Mouse (Mus musculus) MEL (cell line): ENCODE data around the gene Ammecr1. TPM values are rescaled to one million over a fixed set of nuclear protein-coding genes. Genes with fewer than 3 reads are reported as not detected.

Experiments used
- DNase-seq: peaks from one replicate; pipeline ENCODE4 v3.0.0; 2011; ENCODE audit warnings: low read depth, low spot score
- H3K27ac ChIP-seq: 2 replicates; pipeline ENCODE4 v1.5.1; 2012; ENCODE audit warnings: low read depth, mild to moderate bottlenecking, control low read depth, low read length, moderate library complexity; ENCODE audit not compliant: control insufficient read depth
- H3K27me3 ChIP-seq, 2 experiments: fragments of 150-350 bp in 1 of 2; sonication (generic) in 1 of 2; 2 replicates each; pipeline ENCODE4 v1.6.1; 2012; ENCODE audit warnings: low read length in 2 of 2, mild to moderate bottlenecking in 2 of 2, improper control_type of control experiment in 1 of 2, moderate library complexity in 1 of 2; ENCODE audit not compliant: insufficient read depth in 2 of 2, control insufficient read depth in 1 of 2
- H3K36me3 ChIP-seq, 2 experiments: 2 replicates each; pipeline ENCODE4 v1.6.1; 2012 to 2014; ENCODE audit warnings: low read length in 2 of 2, improper control_type of control experiment in 1 of 2, inconsistent platforms in 1 of 2, mild to moderate bottlenecking in 1 of 2; ENCODE audit not compliant: insufficient read depth in 2 of 2, control insufficient read depth in 1 of 2
- H3K4me1 ChIP-seq, 2 experiments: fragments of 150-350 bp in 1 of 2; sonication (generic) in 1 of 2; 2 replicates each; pipeline ENCODE4 v1.6.1; 2012; ENCODE audit warnings: low read length in 2 of 2, improper control_type of control experiment in 1 of 2, mild to moderate bottlenecking in 1 of 2; ENCODE audit not compliant: insufficient read depth in 2 of 2, control insufficient read depth in 1 of 2
- H3K4me3 ChIP-seq, 2 experiments: fragments of 150-350 bp in 1 of 2; sonication (generic) in 1 of 2; 2 replicates each; pipeline ENCODE4 v1.5.1; 2012; ENCODE audit warnings: low read depth in 2 of 2, low read length in 2 of 2, mild to moderate bottlenecking in 2 of 2, moderate library complexity in 2 of 2, control low read depth in 1 of 2, improper control_type of control experiment in 1 of 2; ENCODE audit not compliant: control insufficient read depth in 1 of 2, insufficient read depth in 1 of 2
- H3K79me2 ChIP-seq: 2 replicates; pipeline ENCODE4 v1.6.1; 2012; ENCODE audit warnings: mild to moderate bottlenecking, low read length, moderate library complexity; ENCODE audit not compliant: control insufficient read depth, poor library complexity, insufficient read depth
- H3K9ac ChIP-seq: 2 replicates; pipeline ENCODE4 v1.6.1; 2012; ENCODE audit warnings: low read depth, mild to moderate bottlenecking, control low read depth, low read length, moderate library complexity; ENCODE audit not compliant: control insufficient read depth, poor library complexity, severe bottlenecking
- H3K9me3 ChIP-seq: fragments of 150-350 bp; sonication (generic); replicated peaks from 2 replicates; pipeline ENCODE4 v1.6.1; 2012; ENCODE audit warnings: mild to moderate bottlenecking, low read length, improper control_type of control experiment, moderate library complexity; ENCODE audit not compliant: insufficient read depth
- BHLHE40 ChIP-seq: IDR thresholded peaks from 2 replicates; pipeline ENCODE4 v1.6.1; 2012; ENCODE audit warnings: low read depth, mild to moderate bottlenecking, inconsistent platforms, low read length, improper control_type of control experiment, borderline replicate concordance
- CHD2 ChIP-seq: IDR thresholded peaks from 2 replicates; pipeline ENCODE4 v1.6.1; 2011; ENCODE audit warnings: low read length, improper control_type of control experiment
- E2F4 ChIP-seq: IDR thresholded peaks from 2 replicates; pipeline ENCODE4 v1.6.1; 2011; ENCODE audit warnings: low read depth, low read length, improper control_type of control experiment, borderline replicate concordance
- ETS1 ChIP-seq: IDR thresholded peaks from 2 replicates; pipeline ENCODE4 v1.6.1; 2012; ENCODE audit warnings: low read depth, mild to moderate bottlenecking, inconsistent platforms, low read length, improper control_type of control experiment, moderate library complexity
- GATA1 ChIP-seq: IDR thresholded peaks from 2 replicates; pipeline ENCODE4 v1.6.1; 2011; ENCODE audit warnings: low read depth, low read length, improper control_type of control experiment
- KAT2A ChIP-seq: conservative IDR thresholded peaks from 2 replicates; pipeline ENCODE4 v1.6.1; 2012; ENCODE audit warnings: low read depth, low read length, improper control_type of control experiment, inconsistent platforms
- MAFK ChIP-seq: IDR thresholded peaks from 2 replicates; pipeline ENCODE4 v1.6.1; 2011; ENCODE audit warnings: low read depth, mild to moderate bottlenecking, low read length, improper control_type of control experiment, borderline replicate concordance
- MAX ChIP-seq: IDR thresholded peaks from 2 replicates; pipeline ENCODE4 v1.6.1; 2011; ENCODE audit warnings: low read length, improper control_type of control experiment
- MAZ ChIP-seq: IDR thresholded peaks from 2 replicates; pipeline ENCODE4 v1.6.1; 2012; ENCODE audit warnings: low read depth, mild to moderate bottlenecking, inconsistent platforms, low read length, improper control_type of control experiment
- MEF2A ChIP-seq: IDR thresholded peaks from 2 replicates; pipeline ENCODE4 v1.6.1; 2014; ENCODE audit warnings: low read depth, mild to moderate bottlenecking, inconsistent platforms, low read length, improper control_type of control experiment; ENCODE audit not compliant: poor library complexity, insufficient replicate concordance, severe bottlenecking; ENCODE audit errors: extremely low read depth
- MYC ChIP-seq: IDR thresholded peaks from 2 replicates; pipeline ENCODE4 v1.6.1; 2011; ENCODE audit warnings: low read depth, mild to moderate bottlenecking, low read length, improper control_type of control experiment, moderate library complexity
- NRF1 ChIP-seq: IDR thresholded peaks from 2 replicates; pipeline ENCODE4 v1.6.1; 2014; ENCODE audit warnings: low read depth, mild to moderate bottlenecking, inconsistent platforms, low read length, improper control_type of control experiment, moderate library complexity; ENCODE audit not compliant: poor library complexity, insufficient read depth, severe bottlenecking
- POLR2AphosphoS5 ChIP-seq: IDR thresholded peaks from 2 replicates; pipeline ENCODE4 v1.6.1; 2012; ENCODE audit warnings: low read depth, borderline replicate concordance, mild to moderate bottlenecking, inconsistent platforms, low read length, moderate library complexity, mixed read lengths
- RAD21 ChIP-seq: IDR thresholded peaks from 2 replicates; pipeline ENCODE4 v1.6.1; 2011; ENCODE audit warnings: mild to moderate bottlenecking, low read depth, low read length, improper control_type of control experiment
- SMC3 ChIP-seq: IDR thresholded peaks from 2 replicates; pipeline ENCODE4 v1.6.1; 2011; ENCODE audit warnings: low read depth, low read length, improper control_type of control experiment
- TAL1 ChIP-seq: IDR thresholded peaks from 2 replicates; pipeline ENCODE4 v1.6.1; 2012; ENCODE audit warnings: mild to moderate bottlenecking, inconsistent platforms, low read length, moderate library complexity, mixed read lengths
- TBP ChIP-seq: IDR thresholded peaks from 2 replicates; pipeline ENCODE4 v1.8.0; 2011; ENCODE audit warnings: low read depth, low read length, improper control_type of control experiment
- UBTF ChIP-seq: IDR thresholded peaks from 2 replicates; pipeline ENCODE4 v1.6.1; 2012; ENCODE audit warnings: low read depth, mild to moderate bottlenecking, inconsistent platforms, low read length, improper control_type of control experiment, moderate library complexity, borderline replicate concordance; ENCODE audit not compliant: insufficient read depth
- USF2 ChIP-seq, 2 experiments: IDR thresholded peaks; 2 replicates each; pipeline ENCODE4 v1.6.1; 2011 to 2012; ENCODE audit warnings: improper control_type of control experiment in 2 of 2, low read length in 2 of 2, borderline replicate concordance in 1 of 2, inconsistent platforms in 1 of 2, low read depth in 1 of 2, mild to moderate bottlenecking in 1 of 2; ENCODE audit not compliant: insufficient read depth in 1 of 2
- ZC3H11A ChIP-seq: IDR thresholded peaks from 2 replicates; pipeline ENCODE4 v1.6.1; 2012; ENCODE audit warnings: low read depth, mild to moderate bottlenecking, inconsistent platforms, low read length, improper control_type of control experiment
- ZNF384 ChIP-seq: IDR thresholded peaks from 2 replicates; pipeline ENCODE4 v1.6.1; 2012; ENCODE audit warnings: low read depth, mild to moderate bottlenecking, inconsistent platforms, low read length, improper control_type of control experiment
- polyA plus RNA-seq, 2 experiments: library from polyadenylated mRNA; stranded (reverse) in 1 of 2; unstranded in 1 of 2; fragments of >175 nt in 1 of 2; fragments of >200 nt in 1 of 2; gene quantifications; 2 replicates each; pipeline versions ENCODE4 v1.2.1 to v1.2.4; 2012; ENCODE audit warnings: low replicate concordance in 2 of 2, low read depth in 1 of 2; ENCODE audit not compliant: insufficient read length in 2 of 2, insufficient read depth in 1 of 2, missing spikeins in 1 of 2
- total RNA-seq: library from RNA; depleted of rRNA; stranded (reverse); fragments of 300-350 nt; gene quantifications from 2 replicates; pipeline ENCODE4 v1.2.3, GENCODE M21; 2012

Ammecr1 gene
- total and polyA plus RNA-seq, 3 experiments, result 15.1 to 62.1 (median 23.6) TPM

DNA sequence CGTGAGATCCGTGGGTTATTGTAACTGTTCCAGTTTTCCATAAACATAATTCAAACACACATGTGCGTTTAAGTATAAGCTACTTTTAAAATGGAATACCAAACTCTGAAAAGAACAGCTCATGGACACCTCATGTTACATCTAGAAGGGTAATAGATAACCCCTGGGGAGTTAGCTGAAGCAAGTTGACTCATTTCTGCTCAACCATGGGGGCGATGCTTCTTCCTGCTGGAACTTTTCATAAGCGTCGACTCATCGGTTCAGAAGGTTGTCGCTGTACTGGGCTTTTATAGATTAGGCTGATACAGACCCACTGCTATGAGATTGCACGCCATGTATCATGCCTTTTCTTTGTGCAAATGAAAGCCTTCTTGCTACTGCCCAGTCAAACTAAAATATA, 118.5 kb downstream of the Ammecr1 start:
- Histone ChIP-seq H3K27me3 (no peaks in the 10 kb centered on the region), H3K4me1 (peaks cover 0 to 4% of the 10 kb centered on the region in 2 experiments; a peak in 3 of 4 replicates), H3K79me2 (no peaks in the 10 kb centered on the region), H3K4me3 (no peak overlapping the region), H3K9me3 (no peaks in the 10 kb centered on the region), H3K27ac (no peak overlapping the region), H3K36me3 (peaks cover 2% of the 10 kb centered on the region in 2 experiments; a peak in 3 of 4 replicates), H3K9ac (no peak overlapping the region)
- no peak for DNase-seq
- TF ChIP-seq ZNF384 (no peak), CHD2 (no peak), UBTF (no peak), MAFK (no peak), NRF1 (no peak), MAX (no peak), TAL1 (no peak), BHLHE40 (no peak), ETS1 (no peak), GATA1 (no peak)

DNA sequence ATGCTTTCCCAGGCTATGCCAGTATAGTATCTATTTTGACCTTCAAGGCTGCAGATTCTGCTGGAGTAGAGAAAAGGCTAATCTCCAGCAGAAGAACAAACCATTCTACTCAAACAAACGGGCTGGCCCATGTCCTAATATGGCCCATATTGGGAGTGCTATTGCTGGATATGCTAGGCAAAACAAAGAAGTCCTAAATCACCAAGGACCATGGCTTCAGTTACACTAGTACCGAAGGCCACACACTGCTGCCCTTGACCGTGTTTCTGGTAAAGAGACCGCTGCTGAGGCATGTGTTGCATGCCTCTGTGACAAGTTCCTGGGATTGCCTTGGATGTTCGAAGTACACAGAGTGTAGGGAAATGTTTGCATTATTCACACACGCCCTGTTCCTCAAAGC, 120.3 kb downstream of the Ammecr1 start:
- no peak overlapping the region for H3K27ac ChIP-seq

DNA sequence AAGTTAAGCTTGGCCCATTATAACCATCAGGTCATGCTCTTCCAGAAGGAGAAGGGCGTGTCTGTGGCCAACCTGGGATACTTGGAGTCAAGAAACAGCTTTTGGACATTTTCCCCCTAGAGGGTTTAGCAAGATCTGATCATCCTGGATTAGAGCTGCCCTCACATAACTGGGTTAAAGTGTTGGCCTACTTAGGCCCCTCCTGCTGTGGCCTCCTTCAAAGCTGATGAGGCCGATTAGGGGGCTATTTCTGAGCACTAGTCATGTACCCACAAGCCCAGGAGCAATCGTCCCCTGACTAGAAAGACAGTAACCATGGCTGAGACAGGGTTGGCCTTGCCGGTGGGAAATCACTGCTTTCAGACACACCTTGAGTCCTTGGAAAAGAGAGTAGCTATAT, 124.6 kb downstream of the Ammecr1 start:
- H3K79me2 ChIP-seq, result no peaks in the 10 kb centered on the region
- TF ChIP-seq SMC3 (no peak), NRF1 (no peak), TAL1 (no peak), POLR2AphosphoS5 (no peak), ETS1 (no peak), E2F4 (no peak), MAZ (no peak), MYC (no peak), TBP (no peak), RAD21 (no peak), UBTF (no peak), ZC3H11A (no peak), USF2 (IDR thresholded peaks at IDR 0.05; ENCODE audit: borderline replicate concordance in 1 of 2, insufficient read depth in 1 of 2, low read depth in 1 of 2, low read length in 2 of 2) (no peak), BHLHE40 (no peak)
- TF ChIP-seq, all 39 proteins: peak for 0
- no peak overlapping the region for H3K4me3 ChIP-seq
- H3K9ac ChIP-seq, result no peak overlapping the region
- H3K27me3 ChIP-seq, result no peaks in the 10 kb centered on the region
- H3K36me3 ChIP-seq, result peaks cover 0 to 3% of the 10 kb centered on the region in 2 experiments; a peak in 1 of 4 replicates
- no peaks in the 10 kb centered on the region for H3K9me3 ChIP-seq
- H3K4me1 ChIP-seq, result no peaks in the 10 kb centered on the region
- DNase-seq, result no peak
- H3K27ac ChIP-seq, result no peak overlapping the region

More for the DNA sequence above, 120.3 kb downstream of the Ammecr1 start:
- no peak overlapping the region for H3K9ac ChIP-seq
- TF ChIP-seq MAX (no peak), MEF2A (no peak), MAZ (no peak), KAT2A (no peak), E2F4 (no peak), TAL1 (no peak)
- no peak for DNase-seq
- no peaks in the 10 kb centered on the region for H3K79me2 ChIP-seq
- no peaks in the 10 kb centered on the region for H3K27me3 ChIP-seq
- H3K36me3 ChIP-seq, result peaks cover 2% of the 10 kb centered on the region in 2 experiments; a peak in 2 of 4 replicates
- H3K9me3 ChIP-seq, result no peaks in the 10 kb centered on the region
- H3K4me1 ChIP-seq, result peaks cover 0 to 4% of the 10 kb centered on the region in 2 experiments; a peak in 3 of 4 replicates
- no peak overlapping the region for H3K4me3 ChIP-seq
